Mouse (Mus musculus) liver, adult 2 months (tissue): ENCODE measurements around the gene Ankrd13c.

Experiments used
- CTCF ChIP-seq: fragments of 200-500 bp; IDR thresholded peaks from 2 replicates; pipeline ENCODE4 v1.5.1; 2011; ENCODE audit warnings: low read depth, low read length, control low read depth
- POLR2A ChIP-seq: fragments of 200-500 bp; IDR thresholded peaks from 2 replicates; pipeline ENCODE4 v1.6.1; 2011; ENCODE audit warnings: low read length, control low read depth; ENCODE audit not compliant: insufficient read depth; ENCODE audit errors: extremely low read depth

DNA sequence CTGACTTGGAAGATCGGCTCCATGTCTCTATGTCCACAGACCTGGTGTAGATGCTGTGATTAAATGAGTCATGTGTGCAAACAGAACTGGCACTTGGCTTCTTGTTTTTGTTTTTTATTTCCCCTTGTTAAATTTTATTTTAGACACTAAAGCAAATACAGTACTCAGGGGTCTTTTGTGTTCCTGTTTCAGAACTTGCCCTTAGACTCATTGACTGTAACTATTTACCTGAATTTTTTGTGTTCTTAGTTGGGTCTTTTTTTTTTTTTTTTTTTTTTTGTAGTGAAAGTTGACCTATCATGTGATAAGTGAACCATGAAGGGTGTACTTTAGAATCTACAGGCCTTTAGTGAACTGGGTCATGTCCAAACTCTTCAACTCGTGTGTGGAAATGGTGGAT lies 93.7 kb downstream of the Ankrd13c start:
- TF ChIP-seq CTCF (no peak), POLR2A (no peak)
